Mouse (Mus musculus): Measurements from ENCODE around the gene Cx3cr1. TPM values are rescaled to one million over a fixed set of nuclear protein-coding genes. Genes with fewer than 3 reads are reported as not detected.

The Cx3cr1 gene
- polyA plus RNA-seq, 1 experiment from 2014 or later, result 8.0 TPM

DNA sequence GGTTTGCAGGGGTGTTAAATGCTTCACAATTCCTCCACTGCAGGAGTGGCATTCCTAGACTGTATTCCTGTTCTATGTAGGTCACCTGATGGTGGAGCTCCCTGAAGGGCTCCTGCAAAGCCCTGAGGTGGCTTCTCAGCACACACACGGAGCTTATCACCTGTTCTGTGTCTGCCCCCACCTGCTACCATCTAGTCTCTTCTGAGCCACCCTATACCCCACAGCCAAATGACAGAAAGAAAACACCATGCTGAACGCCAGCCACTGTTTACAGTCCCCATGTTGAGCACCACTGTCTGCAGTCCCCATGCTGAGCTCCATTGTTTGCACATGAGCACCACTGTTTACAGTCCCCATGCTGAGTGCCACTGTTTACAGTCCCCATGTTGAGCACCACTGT, 89.9 kb downstream of the Cx3cr1 start:
- Histone ChIP-seq H3K27me3 (replicated peaks; ENCODE audit: insufficient read depth, low read length) (no peaks in the 10 kb centered on the region), H3K9me3 (ENCODE audit: low read length) (no peaks in the 10 kb centered on the region), H3K4me1 (ENCODE audit: insufficient read depth, low read depth, low read length) (peaks cover 33% of the 10 kb centered on the region), H3K27ac (ENCODE audit: low read length) (no peak overlapping the region), H3K4me2 (replicated peaks; ENCODE audit: low read depth, low read length) (peak overlapping the region; percentile 14; the same call in 1 of the 2 replicates), H3K9ac (replicated peaks; ENCODE audit: low read depth) (no peak overlapping the region), H3K36me3 (ENCODE audit: insufficient read depth, low read length) (peaks cover 4% of the 10 kb centered on the region; the same call in 1 of the 2 replicates), H3K4me3 (ENCODE audit: low read depth, low read length) (no peak overlapping the region)
- DNase-seq (ENCODE audit: low spot score) (no peak), ATAC-seq (no peak)
- TF ChIP-seq EP300 (IDR thresholded peaks at IDR 0.05), result no peak
- no peak for TF ChIP-seq CTCF (IDR thresholded peaks at IDR 0.05)
- 43% methylated on average over 2 of the region's 2 CpGs for WGBS

DNA sequence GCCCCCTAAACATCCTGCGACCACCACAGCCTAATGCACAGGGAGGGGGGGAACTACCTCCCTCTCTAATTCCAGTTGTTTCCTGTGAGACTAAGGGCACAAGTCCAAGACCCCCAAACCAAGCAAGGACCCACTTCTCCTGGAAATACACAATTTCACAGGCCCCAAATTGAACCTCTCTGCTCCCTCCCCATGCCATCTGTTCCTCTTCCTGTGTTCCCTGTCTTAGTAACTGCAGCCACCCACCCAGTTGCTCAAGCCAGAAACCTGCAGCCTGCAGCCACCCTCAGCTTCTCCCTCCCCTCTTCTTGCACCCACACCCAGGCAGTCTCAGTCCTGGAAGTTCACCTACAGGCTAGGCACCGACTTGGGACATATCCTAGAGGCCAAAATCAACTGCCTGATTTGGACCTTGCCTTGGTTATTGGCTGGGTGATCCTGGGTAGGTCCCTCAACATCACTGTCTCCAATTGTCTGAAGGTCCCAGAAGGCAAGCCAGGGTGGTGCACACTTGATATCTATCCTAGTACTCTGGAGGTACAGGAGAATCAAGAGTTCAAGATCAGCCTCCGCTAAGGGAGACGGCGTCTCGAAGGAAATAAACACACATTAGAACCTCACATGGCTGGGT, 90.8 kb downstream of the Cx3cr1 start:
- ATAC-seq (no peak), DNase-seq (ENCODE audit: low spot score) (no peak)
- H3K4me2 ChIP-seq (replicated peaks; ENCODE audit: low read depth, low read length), result peak overlapping the region; percentile 27
- no peaks in the 10 kb centered on the region for H3K9me3 ChIP-seq (ENCODE audit: low read length)
- no peak overlapping the region for H3K4me3 ChIP-seq (ENCODE audit: low read depth, low read length)
- H3K36me3 ChIP-seq (ENCODE audit: insufficient read depth, low read length), result peaks cover 7% of the 10 kb centered on the region; the same call in 1 of the 2 replicates
- WGBS, result 69% methylated on average over 6 of the region's 6 CpGs
- no peak for TF ChIP-seq CTCF (IDR thresholded peaks at IDR 0.05)
- no peak overlapping the region for H3K27ac ChIP-seq (ENCODE audit: low read length)
- peaks cover 29% of the 10 kb centered on the region for H3K4me1 ChIP-seq (ENCODE audit: insufficient read depth, low read depth, low read length)
- H3K27me3 ChIP-seq (replicated peaks; ENCODE audit: insufficient read depth, low read length), result no peaks in the 10 kb centered on the region
- H3K9ac ChIP-seq (replicated peaks; ENCODE audit: low read depth), result no peak overlapping the region

DNA sequence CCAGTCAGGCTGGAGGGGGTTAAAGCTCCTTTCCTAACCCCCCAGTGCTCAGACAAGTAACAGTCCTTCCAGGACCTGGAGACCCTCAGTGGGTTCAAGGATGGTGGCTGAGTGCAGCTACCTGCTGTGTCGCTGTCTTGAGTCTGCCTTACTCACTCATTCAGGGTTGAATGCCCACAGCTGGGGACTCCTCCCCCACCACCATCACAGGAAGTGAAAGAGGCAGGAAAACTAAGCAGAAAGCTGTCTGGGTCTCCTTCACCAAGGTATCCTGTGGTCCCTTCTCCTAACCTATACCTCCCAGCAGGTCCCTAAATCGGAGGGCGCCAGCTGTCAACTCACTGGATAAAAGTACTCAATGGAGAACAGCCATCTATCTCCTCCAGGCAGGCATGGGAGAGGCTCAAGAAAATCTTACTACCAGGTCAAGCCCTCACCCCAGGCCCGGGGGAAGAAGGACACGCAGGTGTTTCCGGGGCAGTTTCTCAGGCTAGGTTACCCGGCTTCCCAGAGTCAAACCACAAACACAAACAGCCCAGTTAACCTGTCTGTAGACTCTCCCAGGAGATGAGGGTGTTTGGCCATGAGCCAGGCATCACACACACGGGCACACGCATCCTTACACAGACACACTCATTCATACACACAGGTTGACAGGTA, 91.4 kb downstream of the Cx3cr1 start:
- Histone ChIP-seq H3K9ac (replicated peaks; ENCODE audit: low read depth) (no peak overlapping the region), H3K4me2 (replicated peaks; ENCODE audit: low read depth, low read length) (peak overlapping the region; percentile 27), H3K4me3 (ENCODE audit: low read depth, low read length) (no peak overlapping the region), H3K36me3 (ENCODE audit: insufficient read depth, low read length) (peaks cover 14% of the 10 kb centered on the region; the same call in 1 of the 2 replicates), H3K27ac (ENCODE audit: low read length) (no peak overlapping the region), H3K9me3 (ENCODE audit: low read length) (no peaks in the 10 kb centered on the region), H3K27me3 (replicated peaks; ENCODE audit: insufficient read depth, low read length) (no peaks in the 10 kb centered on the region), H3K4me1 (ENCODE audit: insufficient read depth, low read depth, low read length) (peaks cover 29% of the 10 kb centered on the region)
- ATAC-seq (no peak), DNase-seq (ENCODE audit: low spot score) (no peak)
- 37% methylated on average over 9 of the region's 9 CpGs for WGBS
- no peak for TF ChIP-seq EP300 (IDR thresholded peaks at IDR 0.05)

DNA sequence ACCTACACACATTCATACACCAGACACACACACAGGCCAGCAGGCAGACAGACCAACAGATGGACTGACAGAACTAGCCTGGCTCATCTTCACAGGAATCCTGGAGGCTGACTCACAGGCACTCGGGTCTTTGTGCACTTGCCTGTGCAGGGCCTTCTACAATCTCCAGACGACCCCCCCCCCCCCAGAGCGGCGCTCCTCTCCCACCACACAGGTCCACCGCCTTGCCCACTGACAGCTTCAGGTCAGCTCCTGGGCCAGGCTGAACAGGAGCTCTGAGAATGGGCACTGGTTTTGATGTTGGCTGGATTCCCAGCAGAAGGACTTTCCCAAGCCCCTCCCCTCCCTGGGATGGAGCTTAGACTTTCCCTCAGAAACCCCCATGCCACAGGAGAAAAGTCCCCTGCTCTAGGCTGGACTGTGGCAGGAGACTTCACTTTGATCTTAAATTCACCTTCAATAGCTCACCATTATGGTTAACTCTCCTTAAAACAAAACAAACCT, 92.1 kb downstream of the Cx3cr1 start:
- DNase-seq (ENCODE audit: low spot score), result no peak
- ATAC-seq, result no peak
- peaks cover 29% of the 10 kb centered on the region for H3K4me1 ChIP-seq (ENCODE audit: insufficient read depth, low read depth, low read length)
- H3K4me2 ChIP-seq (replicated peaks; ENCODE audit: low read depth, low read length), result peak overlapping the region; percentile 27; the same call in 1 of the 2 replicates
- TF ChIP-seq CTCF (IDR thresholded peaks at IDR 0.05) (no peak), EP300 (IDR thresholded peaks at IDR 0.05) (no peak)
- H3K27ac ChIP-seq (ENCODE audit: low read length), result no peak overlapping the region
- no peaks in the 10 kb centered on the region for H3K9me3 ChIP-seq (ENCODE audit: low read length)
- H3K27me3 ChIP-seq (replicated peaks; ENCODE audit: insufficient read depth, low read length), result no peaks in the 10 kb centered on the region
- no peak overlapping the region for H3K9ac ChIP-seq (replicated peaks; ENCODE audit: low read depth)
- 13% methylated on average over 4 of the region's 5 CpGs for WGBS
- no peak overlapping the region for H3K4me3 ChIP-seq (ENCODE audit: low read depth, low read length)
- peaks cover 21% of the 10 kb centered on the region for H3K36me3 ChIP-seq (ENCODE audit: insufficient read depth, low read length)

GRCm38 (mm10) chr9:119976704-119977556, 92.7 kb downstream of the Cx3cr1 start:
- H3K9me3 ChIP-seq (ENCODE audit: low read length), result no peaks in the 10 kb centered on the region
- TF ChIP-seq CTCF (IDR thresholded peaks at IDR 0.05) (no peak), EP300 (IDR thresholded peaks at IDR 0.05) (no peak)
- 21% methylated on average over 17 of the region's 17 CpGs for WGBS
- peaks cover 29% of the 10 kb centered on the region for H3K4me1 ChIP-seq (ENCODE audit: insufficient read depth, low read depth, low read length)
- no peak overlapping the region for H3K27ac ChIP-seq (ENCODE audit: low read length)
- H3K36me3 ChIP-seq (ENCODE audit: insufficient read depth, low read length), result peaks cover 27% of the 10 kb centered on the region
- no peak for ATAC-seq
- H3K4me2 ChIP-seq (replicated peaks; ENCODE audit: low read depth, low read length), result peak overlapping the region; percentile 27; the same call in 1 of the 2 replicates
- no peak overlapping the region for H3K9ac ChIP-seq (replicated peaks; ENCODE audit: low read depth)
- H3K4me3 ChIP-seq (ENCODE audit: low read depth, low read length), result no peak overlapping the region
- DNase-seq (ENCODE audit: low spot score), result no peak
- H3K27me3 ChIP-seq (replicated peaks; ENCODE audit: insufficient read depth, low read length), result no peaks in the 10 kb centered on the region

- Histone ChIP-seq H3K9me3 (ENCODE audit: low read length) (no peaks in the 10 kb centered on the region), H3K4me2 (replicated peaks; ENCODE audit: low read depth, low read length) (no peak overlapping the region), H3K27ac (ENCODE audit: low read length) (no peak overlapping the region), H3K27me3 (replicated peaks; ENCODE audit: insufficient read depth, low read length) (no peaks in the 10 kb centered on the region), H3K36me3 (ENCODE audit: insufficient read depth, low read length) (peaks cover 31% of the 10 kb centered on the region), H3K9ac (replicated peaks; ENCODE audit: low read depth) (no peak overlapping the region), H3K4me3 (ENCODE audit: low read depth, low read length) (no peak overlapping the region), H3K4me1 (ENCODE audit: insufficient read depth, low read depth, low read length) (peaks cover 35% of the 10 kb centered on the region)
- DNase-seq (ENCODE audit: low spot score), result no peak
- TF ChIP-seq CTCF (IDR thresholded peaks at IDR 0.05), result no peak
- no peak for TF ChIP-seq EP300 (IDR thresholded peaks at IDR 0.05)
- 73% methylated on average over 4 of the region's 4 CpGs for WGBS
- ATAC-seq, result no peak
Observed at GRCm38 (mm10) chr9:119975286-119975685, 94.4 kb downstream of the Cx3cr1 start.

All from lung, postnatal 0 days (tissue).